In the genomic region with DNA sequence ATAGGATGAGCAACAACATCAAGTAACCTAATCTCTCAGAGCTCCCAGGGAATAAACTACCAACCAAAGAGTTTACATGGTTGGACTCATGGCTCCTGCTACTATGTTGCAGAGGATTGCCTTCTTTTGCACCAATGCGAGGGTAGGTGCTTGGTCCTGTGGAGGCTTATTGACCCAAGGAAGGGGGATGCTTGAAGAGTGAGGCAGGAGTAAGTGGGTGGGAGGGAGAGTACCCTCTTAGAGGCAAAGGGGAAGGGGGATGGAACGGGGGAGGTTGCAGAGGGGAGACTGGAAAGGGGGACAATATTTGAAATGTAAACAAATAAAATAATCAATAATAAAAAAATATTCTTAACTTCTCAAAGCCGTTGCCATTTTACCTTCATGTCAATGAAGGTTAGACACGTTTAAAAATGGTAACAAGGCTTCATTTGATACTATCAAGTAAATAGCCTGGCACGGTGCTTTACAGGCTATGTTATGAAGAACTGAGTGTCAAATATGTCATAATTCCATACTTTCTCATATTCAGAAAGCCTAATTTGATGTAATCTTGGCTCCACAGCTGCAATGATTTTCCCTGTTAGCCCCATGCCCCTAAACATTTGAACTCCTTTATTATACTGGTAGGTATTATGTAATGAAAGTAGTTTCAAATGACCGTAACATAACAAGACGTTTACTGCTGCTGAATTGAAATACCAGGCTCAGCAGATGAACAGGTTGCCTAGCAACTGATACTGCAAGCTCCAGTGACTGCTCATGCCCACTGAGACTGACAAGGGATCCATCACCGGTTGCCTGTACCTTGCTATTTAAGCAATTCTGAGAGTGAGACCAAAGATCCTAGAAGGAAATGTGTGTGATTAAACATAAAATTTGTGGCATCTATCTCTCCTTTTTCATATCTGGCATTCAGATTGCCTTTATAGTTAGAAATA, we compare ENCODE assay signal across 9 mouse cellular contexts.
DNase-seq lines count a peak whose midpoint lies in the region; ATAC-seq lines count a peak whose summit lies in the region.
"Had no signal": no experiment of that assay in that cellular context is flagged by ENCODE, and none has a peak within 500 bp of the region (broad histone marks: within the 10 kb centered on the region; RNA-seq: fewer than 3 reads in every experiment).

No protein-coding gene starts in this region.

- H3K27me3 ChIP-seq in hindbrain, embryonic 13.5 days = no peaks in the 10 kb centered on the region
- H3K27me3 ChIP-seq in midbrain, embryonic 14.5 days (ENCODE audit: control insufficient read depth, insufficient read depth, low read length) = no peaks in the 10 kb centered on the region
- no peaks in the 10 kb centered on the region for H3K27me3 ChIP-seq in limb, embryonic 10.5 days (ENCODE audit: low read depth, poor library complexity, severe bottlenecking)

- peak; percentile 96 for ATAC-seq in hindbrain, embryonic 13.5 days (ENCODE audit: low FRiP score)
- ATAC-seq in midbrain, embryonic 14.5 days (ENCODE audit: low FRiP score, low TSS enrichment) = peak; percentile 85

- peaks cover 11% of the 10 kb centered on the region for H3K4me1 ChIP-seq in hindbrain, embryonic 13.5 days (replicated peaks)
- H3K4me1 ChIP-seq in midbrain, embryonic 14.5 days (ENCODE audit: control insufficient read depth, insufficient read depth, low read length) = no peaks in the 10 kb centered on the region; the same call in none of the 2 replicates
- no peaks in the 10 kb centered on the region for H3K4me1 ChIP-seq in limb, embryonic 10.5 days
- H3K4me1 ChIP-seq: heart, embryonic 10.5 days had no signal

- H3K4me3 ChIP-seq in hindbrain, embryonic 13.5 days = no peak overlapping the region
- H3K4me3 ChIP-seq in midbrain, embryonic 14.5 days (replicated peaks; ENCODE audit: low read depth, low read length) = no peak overlapping the region
- H3K4me3 ChIP-seq in limb, embryonic 10.5 days = no peak overlapping the region
- H3K4me3 ChIP-seq: heart, embryonic 10.5 days had no signal

- H3K4me2 ChIP-seq in hindbrain, embryonic 13.5 days = peak overlapping the region; percentile 25
- peak overlapping the region; percentile 14 for H3K4me2 ChIP-seq in midbrain, embryonic 14.5 days (ENCODE audit: low read length)

- peak overlapping the region; percentile 14 for H3K27ac ChIP-seq in hindbrain, embryonic 13.5 days
- peak overlapping the region; percentile 27 for H3K27ac ChIP-seq in midbrain, embryonic 14.5 days (replicated peaks; ENCODE audit: low read depth, low read length)
- no peak overlapping the region for H3K27ac ChIP-seq in limb, embryonic 10.5 days
- H3K27ac ChIP-seq: heart, embryonic 10.5 days had no signal

- 33% methylated on average over 8 of the region's 8 CpGs for WGBS in hindbrain, embryonic 13.5 days
- 40% methylated on average over 8 of the region's 8 CpGs for WGBS in midbrain, embryonic 14.5 days
- WGBS in limb, embryonic 10.5 days = 80% methylated on average over 8 of the region's 8 CpGs

- DNase-seq in brain, embryonic 18.5 days (ENCODE audit: low read depth, low spot score) = peak; percentile 51
- peak; percentile 64 to 71 for DNase-seq in cerebellum, postnatal 25 days
- DNase-seq in midbrain, embryonic 14.5 days = peak; percentile 86
- DNase-seq in spleen, postnatal 10 days (ENCODE audit: low spot score in 2 of 2) = no peak
- DNase-seq in kidney, postnatal 25 days = no peak
- no peak for DNase-seq in thymus, postnatal 36 days
- DNase-seq in limb, embryonic 10.5 days (ENCODE audit: low spot score) = no peak

- H3K36me3 ChIP-seq in hindbrain, embryonic 13.5 days = no peaks in the 10 kb centered on the region
- H3K36me3 ChIP-seq in midbrain, embryonic 14.5 days (ENCODE audit: control insufficient read depth, insufficient read depth, low read length) = no peaks in the 10 kb centered on the region
- H3K36me3 ChIP-seq in limb, embryonic 10.5 days = no peaks in the 10 kb centered on the region
- H3K36me3 ChIP-seq: heart, embryonic 10.5 days had no signal

- H3K9me3 ChIP-seq in hindbrain, embryonic 13.5 days = no peaks in the 10 kb centered on the region
- no peaks in the 10 kb centered on the region for H3K9me3 ChIP-seq in midbrain, embryonic 14.5 days (ENCODE audit: control insufficient read depth, low read length)
- no peaks in the 10 kb centered on the region for H3K9me3 ChIP-seq in limb, embryonic 10.5 days (replicated peaks)
- H3K9me3 ChIP-seq: heart, embryonic 10.5 days had no signal

- no peak overlapping the region for H3K9ac ChIP-seq in hindbrain, embryonic 13.5 days
- H3K9ac ChIP-seq in midbrain, embryonic 14.5 days (replicated peaks; ENCODE audit: low read length) = no peak overlapping the region

Comparison
In these comparisons a context has a peak if more than half of its experiments do, and no peak if none do; other contexts are left out.
1. DNase-seq: peak in brain, embryonic 18.5 days (single experiment), cerebellum, postnatal 25 days (2 of 2) and midbrain, embryonic 14.5 days (single experiment); none in spleen, postnatal 10 days (0 of 2), kidney, postnatal 25 days (0 of 2), thymus, postnatal 36 days (0 of 2) and limb, embryonic 10.5 days (single experiment).